Mouse (Mus musculus) spleen, adult 12 weeks (tissue): ENCODE results near the gene Ankrd17.

Experiments
- DNase-seq: peaks from one replicate; pipeline ENCODE4 v3.0.0; 2022; ENCODE audit warnings: low spot score

The Ankrd17 gene

DNA sequence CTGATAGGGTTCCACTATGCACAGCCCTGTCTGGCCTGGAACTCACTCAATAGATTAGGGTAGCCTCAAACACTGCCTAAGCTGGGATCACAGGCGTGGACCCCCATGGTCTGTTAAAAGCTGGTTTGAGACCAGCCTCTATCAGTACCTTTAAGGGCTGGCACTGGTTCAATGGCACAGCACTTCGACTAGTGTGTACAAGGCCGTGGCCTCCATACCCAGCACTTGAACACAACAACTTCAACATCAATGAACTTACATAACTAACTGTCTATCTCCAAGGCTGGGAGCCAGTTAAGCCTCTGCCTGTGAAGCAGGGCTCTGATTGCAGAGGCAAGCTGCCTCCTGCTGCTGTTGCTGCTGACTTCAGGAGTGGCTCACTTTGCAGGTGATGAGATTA, 148.6 kb downstream of the Ankrd17 start:
- DNase-seq: no peak

DNA sequence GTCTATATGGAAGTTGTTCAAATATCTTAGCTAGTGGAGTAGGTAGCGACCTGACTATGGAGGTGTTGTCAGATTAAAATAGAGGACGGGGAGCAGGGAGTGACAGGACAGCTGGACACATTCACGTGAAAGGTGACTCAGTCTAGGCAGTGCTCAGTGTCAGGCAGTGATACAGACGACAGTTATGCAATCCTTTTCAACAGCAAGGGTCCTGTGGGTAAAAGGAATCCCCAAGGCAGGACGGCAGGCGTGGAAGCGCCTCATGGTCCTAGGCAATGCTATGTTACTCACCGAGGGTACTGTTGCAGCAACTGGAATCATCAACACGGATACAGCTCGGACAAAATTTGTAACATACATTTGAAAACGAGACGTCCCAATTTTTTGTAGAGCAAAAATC, 149.2 kb downstream of the Ankrd17 start:
- no peak for DNase-seq

DNA sequence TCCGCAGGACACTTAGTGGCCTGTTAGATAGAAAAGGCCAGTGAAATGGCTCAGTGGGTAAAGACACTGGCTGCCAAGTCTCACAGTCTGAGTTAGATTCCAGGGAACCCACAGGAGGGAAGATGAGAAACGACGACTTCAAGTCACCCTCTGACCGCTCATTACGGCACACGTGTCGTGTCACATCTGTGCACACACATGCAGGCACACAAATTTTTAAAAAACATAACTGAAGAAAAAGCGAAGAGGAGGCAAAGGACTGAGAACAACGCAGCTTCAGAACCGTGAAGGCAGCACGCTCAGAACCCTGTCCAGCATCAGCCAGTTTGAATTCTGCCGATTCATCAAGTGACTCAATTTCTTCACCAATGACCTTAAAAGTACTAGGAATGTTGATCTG, 153.0 kb downstream of the Ankrd17 start:
- DNase-seq: no peak

DNA sequence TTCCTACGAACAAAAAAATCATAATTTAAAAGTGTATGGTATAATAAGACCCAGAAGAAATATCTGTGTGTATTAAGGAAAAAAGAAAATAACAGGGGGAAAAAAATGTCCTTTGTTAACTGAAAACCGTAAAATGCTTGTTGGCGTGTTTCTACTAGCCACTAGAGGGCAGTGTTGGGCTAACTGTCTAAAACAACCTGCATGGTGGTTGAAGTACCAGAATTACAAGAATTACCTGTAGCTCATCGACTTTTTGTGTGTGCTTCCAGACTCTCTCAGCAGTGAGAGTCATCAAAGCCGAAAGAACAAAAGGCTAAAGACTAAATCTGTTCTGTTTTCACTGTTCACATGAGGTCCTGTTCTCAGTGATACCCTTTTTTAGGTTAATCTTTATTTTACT, 163.2 kb downstream of the Ankrd17 start:
- no peak for DNase-seq

DNA sequence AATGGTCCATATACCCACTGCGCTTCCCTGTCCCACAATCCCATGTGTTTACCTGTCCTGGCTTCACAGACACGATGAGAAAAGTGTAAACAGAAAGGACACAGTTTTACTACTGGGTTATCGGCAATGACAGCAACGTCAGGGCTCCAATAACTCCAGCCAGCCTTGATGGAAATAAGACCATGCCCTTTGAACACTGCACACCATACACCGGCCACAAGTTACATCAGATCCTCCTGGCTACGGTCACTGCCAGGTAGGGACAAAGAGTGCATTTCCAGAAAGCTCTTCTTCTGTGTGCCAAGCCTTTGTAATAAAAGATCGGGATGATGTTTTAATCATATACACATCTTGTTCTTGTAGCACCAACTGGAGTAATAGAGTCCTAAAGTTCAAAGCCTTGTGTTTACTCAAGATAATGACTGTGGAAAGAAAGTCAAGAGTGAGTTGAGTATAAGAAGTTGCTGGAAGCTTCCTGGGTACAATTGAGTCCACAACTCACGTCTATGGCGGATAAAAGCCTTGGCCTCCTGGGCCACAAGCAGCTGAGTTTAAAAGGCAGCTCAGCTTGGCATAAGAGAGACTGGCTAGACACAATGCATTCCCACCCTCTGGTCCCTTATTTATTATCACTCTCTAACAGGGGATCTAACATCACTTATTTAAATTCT, 163.8 kb downstream of the Ankrd17 start:
- DNase-seq: no peak

DNA sequence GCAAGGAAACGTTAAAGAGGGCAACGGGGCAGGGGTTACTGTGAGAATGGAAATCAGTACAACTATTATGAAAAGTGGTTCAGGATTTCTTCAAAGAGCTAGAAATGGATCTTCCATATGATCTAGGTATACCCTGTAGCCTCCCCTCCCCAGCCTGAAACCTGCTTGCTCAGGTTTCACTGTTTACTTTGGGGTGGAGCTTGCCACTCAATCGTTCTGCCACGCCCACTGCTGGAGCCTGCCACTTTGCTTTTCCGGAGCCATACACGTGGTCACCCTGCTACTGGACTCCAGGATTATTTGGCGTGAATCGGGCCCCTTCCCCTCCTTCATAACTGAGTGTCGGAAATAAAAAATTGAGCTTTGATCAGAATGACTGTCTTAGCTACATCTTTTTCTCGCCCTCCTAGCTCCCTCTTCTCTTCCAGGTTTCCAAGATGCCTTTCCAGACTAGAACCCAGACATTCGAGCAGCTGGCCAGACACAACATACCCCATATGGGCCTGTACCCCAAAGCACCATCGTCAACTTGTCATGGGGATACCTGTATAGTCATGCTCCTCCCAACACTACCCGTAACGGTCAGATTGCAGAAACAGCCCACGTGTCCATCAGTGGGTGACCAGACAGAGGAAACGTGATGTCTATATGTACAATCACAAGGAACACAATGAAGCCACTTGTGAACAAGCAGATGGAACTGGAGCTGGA, 166.3 kb downstream of the Ankrd17 start:
- DNase-seq: no peak

DNA sequence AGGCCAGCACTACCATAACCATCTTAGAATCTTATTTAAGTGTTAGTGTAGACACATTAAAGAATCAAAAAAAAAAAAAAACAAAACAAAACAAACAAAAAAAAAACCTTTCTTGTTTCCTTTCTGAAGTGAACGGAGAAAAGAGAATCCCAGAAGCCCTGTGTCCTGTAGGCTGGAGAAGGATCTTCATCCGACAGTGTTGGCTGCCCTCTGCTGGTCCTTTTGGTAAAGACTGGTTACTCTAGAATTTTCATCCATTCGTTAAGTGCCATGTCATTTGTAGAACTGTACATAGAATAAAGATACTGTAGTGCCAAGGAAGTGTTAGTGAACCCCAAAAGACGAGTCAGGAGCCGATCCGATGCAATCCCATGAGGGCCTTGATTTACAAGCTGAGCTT, 171.5 kb downstream of the Ankrd17 start:
- no peak for DNase-seq

DNA sequence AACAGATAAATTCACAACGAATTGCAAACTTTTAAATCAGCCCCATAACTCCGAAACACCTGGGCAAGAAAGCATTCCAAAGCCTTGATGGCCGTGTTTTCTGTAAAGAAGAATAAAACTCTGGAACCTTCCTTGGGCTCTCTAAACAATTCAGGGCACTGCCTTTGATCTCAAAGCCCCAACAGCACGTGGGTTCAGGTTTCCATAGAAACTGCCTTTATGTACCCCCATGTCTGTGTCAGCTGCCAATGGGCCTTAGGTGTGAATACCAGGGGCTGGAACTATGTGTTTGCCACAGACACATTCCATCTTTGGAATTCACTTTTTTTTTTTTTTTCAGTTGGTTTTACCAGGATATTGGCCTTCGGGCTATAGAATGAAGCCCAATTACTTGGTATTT, 183.6 kb downstream of the Ankrd17 start:
- no peak for DNase-seq

DNA sequence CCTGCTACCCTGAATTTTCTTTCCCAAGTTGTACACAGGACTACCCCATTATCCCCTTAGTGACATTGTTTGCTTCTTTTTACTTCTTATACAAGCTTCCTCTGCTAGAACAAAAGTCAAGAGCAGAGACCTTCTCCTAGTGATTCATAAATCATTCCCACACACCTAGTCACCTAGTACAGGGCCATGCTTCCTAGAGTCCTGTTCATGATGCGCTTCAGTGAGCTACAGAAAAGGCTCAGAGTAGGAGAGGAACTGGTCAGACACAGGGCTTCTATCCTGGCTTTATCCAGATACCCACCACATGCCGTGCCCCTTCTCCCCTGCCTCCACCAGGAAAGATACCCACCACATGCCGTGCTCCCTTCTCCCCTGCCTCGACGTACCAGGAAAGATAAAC, 187.3 kb downstream of the Ankrd17 start:
- no peak for DNase-seq

DNA sequence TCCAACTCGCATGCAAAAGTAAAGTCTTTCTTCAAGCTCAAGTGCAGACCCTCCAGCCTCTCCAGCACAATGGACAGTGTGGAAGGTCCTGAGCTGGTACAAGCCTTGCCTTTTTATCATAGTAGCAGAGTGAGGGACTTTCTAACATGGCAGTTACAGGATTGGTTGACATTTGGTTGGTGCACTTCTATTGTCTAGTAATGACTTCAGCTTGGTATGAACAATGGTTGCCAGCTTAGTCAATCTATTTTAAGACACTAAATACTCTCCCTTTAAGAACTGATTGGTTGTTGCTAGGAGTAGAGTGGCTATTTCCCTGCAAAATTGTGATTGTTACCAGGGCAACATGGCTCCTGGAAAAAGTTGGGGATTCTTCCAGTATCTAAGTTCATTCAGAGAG, 188.3 kb downstream of the Ankrd17 start:
- DNase-seq: no peak
